Mouse (Mus musculus) liver, embryonic 12.5 days (tissue): ENCODE measurements around the gene Slc8a2. TPM values are rescaled to one million over a fixed set of nuclear protein-coding genes. Genes with fewer than 3 reads are reported as not detected.

Source experiments
- ATAC-seq: fragments of 200-750 bp; cut with Nextera tagmentation; 2 replicates; pipeline ENCODE4 v1.8.0; 2017; ENCODE audit warnings: moderate number of reproducible peaks, mild to moderate bottlenecking, moderate library complexity
- H3K27ac ChIP-seq: fragments of 300-500 bp; sonication (generic); 2 replicates; pipeline ENCODE4 v1.5.1; 2016; ENCODE audit warnings: mild to moderate bottlenecking
- H3K27me3 ChIP-seq: fragments of 300-500 bp; sonication (generic); replicated peaks from 2 replicates; pipeline ENCODE4 v1.6.1; 2016; ENCODE audit warnings: mild to moderate bottlenecking, moderate library complexity
- H3K36me3 ChIP-seq: fragments of 300-500 bp; sonication (generic); 2 replicates; pipeline ENCODE4 v1.6.1; 2016; ENCODE audit warnings: mild to moderate bottlenecking, moderate library complexity
- H3K4me1 ChIP-seq: fragments of 300-500 bp; sonication (generic); 2 replicates; pipeline ENCODE4 v1.6.1; 2016
- H3K4me2 ChIP-seq: fragments of 300-500 bp; sonication (generic); 2 replicates; pipeline ENCODE4 v1.6.1; 2016; ENCODE audit warnings: mild to moderate bottlenecking, moderate library complexity
- H3K4me3 ChIP-seq: fragments of 300-500 bp; sonication (generic); 2 replicates; pipeline ENCODE4 v1.5.1; 2016; ENCODE audit warnings: mild to moderate bottlenecking, moderate library complexity
- H3K9ac ChIP-seq: fragments of 300-500 bp; sonication (generic); 2 replicates; pipeline ENCODE4 v1.6.1; 2016; ENCODE audit warnings: mild to moderate bottlenecking, moderate library complexity
- H3K9me3 ChIP-seq: fragments of 300-500 bp; sonication (generic); replicated peaks from 2 replicates; pipeline ENCODE4 v1.6.1; 2016; ENCODE audit warnings: mild to moderate bottlenecking, moderate library complexity
- WGBS: fragments of 180-500 bp; shearing (Covaris S2); methylation state at CpG from one replicate; pipeline ENCODE4 v1.1.7; 2016; ENCODE audit not compliant: insufficient replicate concordance; 5-methylcytosine and 5-hydroxymethylcytosine counted together
- polyA plus RNA-seq: library from polyadenylated mRNA; unstranded; fragments of >200 nt; fragmentation: Nextera tagmentation; extraction: Ambion mirVana; gene quantifications from 2 replicates; pipeline ENCODE4 v1.2.1, GENCODE M21; 2016

The Slc8a2 gene
- polyA plus RNA-seq, 1 experiment from 2014 or later, result not detected

GRCm38 (mm10) chr7:16174597-16175541, 45.2 kb downstream of the Slc8a2 start, which contains the start of gene Meis3:
Gene Meis3, plus strand, starts transcription at chr7:16175090.
- 1% methylated on average over 42 of the region's 42 CpGs for WGBS
- Histone ChIP-seq H3K4me2 (peak within 1 kb of the TSS; percentile 67), H3K4me3 (peak within 1 kb of the TSS; percentile 48), H3K27ac (no peak within 1 kb of the TSS), H3K9me3 (no peaks in the 10 kb centered on the region), H3K36me3 (no peaks in the 10 kb centered on the region), H3K27me3 (peaks cover 69% of the 10 kb centered on the region), H3K4me1 (peaks cover 12% of the 10 kb centered on the region; the same call in 1 of the 2 replicates), H3K9ac (peak within 1 kb of the TSS; percentile 51; the same call in 1 of the 2 replicates)
- peak; percentile 59; the same call in 1 of the 2 replicates for ATAC-seq

- no peaks in the 10 kb centered on the region for H3K9me3 ChIP-seq
- H3K4me2 ChIP-seq, result peak overlapping the region; percentile 67
- no peak overlapping the region for H3K27ac ChIP-seq
- peak overlapping the region; percentile 48 for H3K4me3 ChIP-seq
- H3K27me3 ChIP-seq, result peaks cover 69% of the 10 kb centered on the region
- H3K9ac ChIP-seq, result peak overlapping the region; percentile 51; the same call in 1 of the 2 replicates
- H3K36me3 ChIP-seq, result no peaks in the 10 kb centered on the region
- peaks cover 12% of the 10 kb centered on the region; the same call in 1 of the 2 replicates for H3K4me1 ChIP-seq
- no peak for ATAC-seq
- WGBS, result 2% methylated on average over 10 of the region's 10 CpGs
Observed at GRCm38 (mm10) chr7:16175542-16175931, 45.9 kb downstream of the Slc8a2 start.

- H3K36me3 ChIP-seq, result no peaks in the 10 kb centered on the region
Observed at GRCm38 (mm10) chr7:16178114-16178513, 48.5 kb downstream of the Slc8a2 start.

GRCm38 (mm10) chr7:16183663-16184062, 54.0 kb downstream of the Slc8a2 start:
- peaks cover 3% of the 10 kb centered on the region; the same call in 1 of the 2 replicates for H3K27me3 ChIP-seq
- no peak overlapping the region for H3K4me2 ChIP-seq
- no peaks in the 10 kb centered on the region for H3K4me1 ChIP-seq
- H3K9ac ChIP-seq, result no peak overlapping the region
- no peaks in the 10 kb centered on the region; the same call in 1 of the 2 replicates for H3K36me3 ChIP-seq
- H3K9me3 ChIP-seq, result no peaks in the 10 kb centered on the region
- ATAC-seq, result no peak
- 16% methylated on average over 8 of the region's 8 CpGs for WGBS
- no peak overlapping the region for H3K4me3 ChIP-seq
- no peak overlapping the region for H3K27ac ChIP-seq

More at GRCm38 (mm10) chr7:16178114-16178513, 48.5 kb downstream of the Slc8a2 start:
- no peak overlapping the region for H3K27ac ChIP-seq
- WGBS, result 56% methylated on average over 4 of the region's 4 CpGs
- H3K4me3 ChIP-seq, result no peak overlapping the region
- ATAC-seq, result no peak
- H3K9ac ChIP-seq, result no peak overlapping the region
- peaks cover 51% of the 10 kb centered on the region for H3K27me3 ChIP-seq
- peaks cover 12% of the 10 kb centered on the region; the same call in 1 of the 2 replicates for H3K4me1 ChIP-seq
- H3K9me3 ChIP-seq, result no peaks in the 10 kb centered on the region
- H3K4me2 ChIP-seq, result no peak overlapping the region

- Histone ChIP-seq H3K36me3 (no peaks in the 10 kb centered on the region; the same call in 1 of the 2 replicates), H3K4me1 (no peaks in the 10 kb centered on the region), H3K4me3 (no peak overlapping the region), H3K27ac (no peak overlapping the region), H3K27me3 (peaks cover 28% of the 10 kb centered on the region), H3K4me2 (no peak overlapping the region), H3K9ac (no peak overlapping the region), H3K9me3 (no peaks in the 10 kb centered on the region)
- 29% methylated on average over 8 of the region's 8 CpGs for WGBS
- peak; percentile 55; the same call in 1 of the 2 replicates for ATAC-seq
Observed at GRCm38 (mm10) chr7:16187494-16187893, 57.9 kb downstream of the Slc8a2 start.

GRCm38 (mm10) chr7:16192315-16192714, 62.7 kb downstream of the Slc8a2 start:
- H3K27ac ChIP-seq, result no peak overlapping the region
- peaks cover 28% of the 10 kb centered on the region for H3K27me3 ChIP-seq
- WGBS, result 19% methylated on average over 5 of the region's 5 CpGs
- ATAC-seq, result peak; percentile 36; the same call in 1 of the 2 replicates
- H3K36me3 ChIP-seq, result peaks cover 8% of the 10 kb centered on the region; the same call in 1 of the 2 replicates
- H3K9ac ChIP-seq, result no peak overlapping the region
- no peaks in the 10 kb centered on the region for H3K4me1 ChIP-seq
- no peak overlapping the region for H3K4me2 ChIP-seq
- H3K4me3 ChIP-seq, result no peak overlapping the region
- H3K9me3 ChIP-seq, result no peaks in the 10 kb centered on the region

GRCm38 (mm10) chr7:16193702-16194101, 64.1 kb downstream of the Slc8a2 start:
- WGBS, result 38% methylated on average over 3 of the region's 3 CpGs
- H3K9ac ChIP-seq, result no peak overlapping the region
- no peaks in the 10 kb centered on the region for H3K4me1 ChIP-seq
- H3K27me3 ChIP-seq, result peaks cover 25% of the 10 kb centered on the region
- H3K36me3 ChIP-seq, result peaks cover 22% of the 10 kb centered on the region
- no peak overlapping the region for H3K4me2 ChIP-seq
- no peaks in the 10 kb centered on the region for H3K9me3 ChIP-seq
- H3K4me3 ChIP-seq, result no peak overlapping the region
- no peak for ATAC-seq
- no peak overlapping the region for H3K27ac ChIP-seq

- no peak overlapping the region for H3K9ac ChIP-seq
- H3K4me2 ChIP-seq, result no peak overlapping the region
- H3K4me1 ChIP-seq, result no peaks in the 10 kb centered on the region
- ATAC-seq, result no peak
- H3K36me3 ChIP-seq, result peaks cover 48% of the 10 kb centered on the region
- 59% methylated on average over 6 of the region's 6 CpGs for WGBS
- no peaks in the 10 kb centered on the region for H3K9me3 ChIP-seq
- H3K27me3 ChIP-seq, result 0 out of 2 replicates have a peak, but pooled peaks cover 4% of the 10 kb centered on the region
- no peak overlapping the region for H3K27ac ChIP-seq
- no peak overlapping the region for H3K4me3 ChIP-seq
Observed at GRCm38 (mm10) chr7:16196616-16197015, 67.0 kb downstream of the Slc8a2 start.

GRCm38 (mm10) chr7:16197166-16197565, 67.5 kb downstream of the Slc8a2 start:
- Histone ChIP-seq H3K4me3 (no peak overlapping the region), H3K36me3 (peaks cover 54% of the 10 kb centered on the region), H3K27ac (no peak overlapping the region), H3K4me1 (no peaks in the 10 kb centered on the region), H3K9ac (no peak overlapping the region), H3K4me2 (no peak overlapping the region), H3K9me3 (no peaks in the 10 kb centered on the region), H3K27me3 (no peaks in the 10 kb centered on the region)
- no peak for ATAC-seq
- whole genome bisulfite sequencing, result 67% methylated on average over 5 of the region's 5 CpGs

- no peak overlapping the region for H3K27ac ChIP-seq
- peaks cover 67% of the 10 kb centered on the region for H3K36me3 ChIP-seq
- ATAC-seq, result no peak
- no peaks in the 10 kb centered on the region for H3K4me1 ChIP-seq
- H3K9me3 ChIP-seq, result no peaks in the 10 kb centered on the region
- WGBS, result 76% methylated on average over 11 of the region's 11 CpGs
- no peak overlapping the region for H3K9ac ChIP-seq
- no peak overlapping the region for H3K4me3 ChIP-seq
- H3K27me3 ChIP-seq, result no peaks in the 10 kb centered on the region
- H3K4me2 ChIP-seq, result no peak overlapping the region
Observed at GRCm38 (mm10) chr7:16198540-16198939, 68.9 kb downstream of the Slc8a2 start.

GRCm38 (mm10) chr7:16201136-16201535, 71.5 kb downstream of the Slc8a2 start:
- 26% methylated on average over 6 of the region's 6 CpGs for WGBS
- H3K27me3 ChIP-seq, result no peaks in the 10 kb centered on the region
- H3K4me1 ChIP-seq, result no peaks in the 10 kb centered on the region
- H3K9ac ChIP-seq, result no peak overlapping the region
- ATAC-seq, result no peak
- no peaks in the 10 kb centered on the region for H3K9me3 ChIP-seq
- peaks cover 93% of the 10 kb centered on the region for H3K36me3 ChIP-seq
- no peak overlapping the region for H3K27ac ChIP-seq
- no peak overlapping the region for H3K4me3 ChIP-seq
- H3K4me2 ChIP-seq, result no peak overlapping the region
